Mouse (Mus musculus) erythroblast, embryonic 14.5 days (primary cell): ENCODE data around the gene Iqcd.

ENCODE experiments used
- GATA1 ChIP-seq: IDR thresholded peaks from 2 replicates; pipeline ENCODE4 v1.6.1; 2012; ENCODE audit warnings: low read length, inconsistent platforms, mixed read lengths
- TAL1 ChIP-seq: IDR thresholded peaks from 3 replicates; pipeline ENCODE4 v1.6.1; 2012; ENCODE audit warnings: low read length, inconsistent platforms, mixed read lengths

DNA sequence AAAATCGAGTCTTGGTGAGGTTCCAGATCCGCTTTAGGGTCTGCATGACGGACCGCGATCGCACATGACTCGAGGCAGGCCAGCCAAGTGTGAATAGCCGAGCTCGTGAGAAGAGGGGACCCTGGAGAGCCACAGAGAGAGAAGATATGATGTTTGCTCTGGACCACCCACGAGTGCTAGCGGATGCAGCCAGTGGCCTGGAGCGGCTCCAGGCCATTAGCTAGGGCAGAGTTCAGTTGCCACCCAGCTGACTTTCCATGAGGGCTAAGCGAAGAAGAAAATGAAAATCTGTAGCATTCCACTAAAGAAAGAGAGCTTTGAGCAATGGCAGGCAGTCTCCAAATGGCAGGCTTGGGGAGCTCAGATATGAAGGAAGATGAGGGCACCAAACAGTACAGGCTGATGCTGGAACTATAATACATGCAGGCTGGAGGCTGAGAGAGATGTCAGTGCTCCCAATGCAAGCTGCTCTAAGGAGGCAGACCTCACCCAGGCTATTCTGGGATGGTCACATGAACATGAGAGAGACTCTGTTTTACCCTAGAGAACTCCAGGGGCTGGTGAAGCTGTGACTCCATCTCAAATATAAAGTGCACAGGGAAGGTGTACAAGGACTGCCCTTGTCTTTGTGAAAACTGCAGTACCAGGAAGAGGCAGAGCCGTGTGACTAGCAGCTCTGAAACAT lies 17.6 kb upstream of the Iqcd start:
- TF ChIP-seq TAL1 (no peak), GATA1 (no peak)
